Mouse (Mus musculus) myocyte (in vitro differentiated cells): ENCODE measurements around the gene Eif4enif1. TPM values are rescaled to one million over a fixed set of nuclear protein-coding genes. Genes with fewer than 3 reads are reported as not detected.

Experiments used
- H3K27me3 ChIP-seq: one replicate; pipeline ENCODE4 v1.6.1; 2011; ENCODE audit not compliant: control insufficient read depth, insufficient read depth, insufficient read length
- H3K36me3 ChIP-seq: one replicate; pipeline ENCODE4 v1.6.1; 2011; ENCODE audit not compliant: control insufficient read depth, insufficient read depth
- H3K4me2 ChIP-seq: one replicate; pipeline ENCODE4 v1.6.1; 2011; ENCODE audit warnings: low read depth, control low read depth
- H3K4me3 ChIP-seq: one replicate; pipeline ENCODE4 v1.5.1; 2011; ENCODE audit warnings: mild to moderate bottlenecking, control low read depth, moderate library complexity
- H3K79me2 ChIP-seq: one replicate; pipeline ENCODE4 v1.6.1; 2011; ENCODE audit not compliant: control insufficient read depth, insufficient read depth
- H3ac ChIP-seq: one replicate; pipeline ENCODE4 v1.6.1; 2011; ENCODE audit not compliant: control insufficient read depth, insufficient read length
- CEBPB ChIP-seq: IDR thresholded peaks from 2 replicates; pipeline ENCODE4 v1.6.1; 2011; ENCODE audit warnings: mild to moderate bottlenecking, moderate library complexity; ENCODE audit not compliant: poor library complexity, insufficient read depth, severe bottlenecking
- E2F4 ChIP-seq: IDR thresholded peaks from one replicate; pipeline ENCODE4 v1.6.1; 2011; ENCODE audit warnings: mild to moderate bottlenecking, control low read depth, moderate library complexity; ENCODE audit not compliant: insufficient read depth
- MAX ChIP-seq: IDR thresholded peaks from one replicate; pipeline ENCODE4 v1.6.1; 2011; ENCODE audit warnings: low read depth, mild to moderate bottlenecking, control low read depth
- MYOD1 ChIP-seq, 3 experiments: IDR thresholded peaks; one replicate each; pipeline ENCODE4 v1.6.1; 2011; ENCODE audit warnings: control low read depth in 2 of 3, low read depth in 2 of 3, mild to moderate bottlenecking in 2 of 3, moderate library complexity in 1 of 3; ENCODE audit not compliant: insufficient read length in 2 of 3, control insufficient read depth in 1 of 3
- MYOG ChIP-seq, 3 experiments: IDR thresholded peaks; one replicate each; pipeline ENCODE4 v1.6.1; 2011; ENCODE audit warnings: control low read depth in 2 of 3, low read depth in 2 of 3, mild to moderate bottlenecking in 2 of 3; ENCODE audit not compliant: insufficient read length in 2 of 3, control insufficient read depth in 1 of 3, insufficient read depth in 1 of 3
- POLR2A ChIP-seq: IDR thresholded peaks from one replicate; pipeline ENCODE4 v1.6.1; 2011; ENCODE audit warnings: low read depth, mild to moderate bottlenecking, control low read depth, moderate library complexity; ENCODE audit not compliant: insufficient read length
- POLR2AphosphoS2 ChIP-seq: IDR thresholded peaks from one replicate; pipeline ENCODE4 v1.6.1; 2011; ENCODE audit warnings: low read depth, control low read depth; ENCODE audit not compliant: insufficient read length
- REST ChIP-seq: IDR thresholded peaks from one replicate; pipeline ENCODE4 v1.6.1; 2011; ENCODE audit warnings: mild to moderate bottlenecking, control low read depth, moderate library complexity; ENCODE audit not compliant: insufficient read depth, insufficient read length
- SRF ChIP-seq: IDR thresholded peaks from one replicate; pipeline ENCODE4 v1.6.1; 2011; ENCODE audit warnings: low read depth; ENCODE audit not compliant: control insufficient read depth, insufficient read length
- TCF12 ChIP-seq: IDR thresholded peaks from one replicate; pipeline ENCODE4 v1.6.1; 2011; ENCODE audit warnings: mild to moderate bottlenecking, control low read depth; ENCODE audit not compliant: poor library complexity, insufficient read depth, severe bottlenecking
- TCF3 ChIP-seq: IDR thresholded peaks from one replicate; pipeline ENCODE4 v1.6.1; 2011; ENCODE audit warnings: low read depth, control low read depth; ENCODE audit not compliant: insufficient read length
- USF1 ChIP-seq: IDR thresholded peaks from one replicate; pipeline ENCODE4 v1.6.1; 2011; ENCODE audit warnings: low read depth, mild to moderate bottlenecking, control low read depth, moderate library complexity
- polyA plus RNA-seq: library from polyadenylated mRNA; unstranded; fragments of >200 nt; fragmentation: generic; extraction: Trizol; gene quantifications from one replicate; pipeline ENCODE4 v1.2.1, GENCODE M21; 2012; ENCODE audit warnings: missing spikeins

Gene Eif4enif1
- polyA plus RNA-seq, 1 experiment, result 24.1 TPM

- no peaks in the 10 kb centered on the region for H3K36me3 ChIP-seq
- H3K4me3 ChIP-seq, result no peak overlapping the region
- no peaks in the 10 kb centered on the region for H3K27me3 ChIP-seq
- no peak overlapping the region for H3K4me2 ChIP-seq
- TF ChIP-seq MYOG (IDR thresholded peaks at IDR 0.05; ENCODE audit: control insufficient read depth in 1 of 3, insufficient read depth in 1 of 3, insufficient read length in 2 of 3, low read depth in 2 of 3), result no peak
- TF ChIP-seq CEBPB, result no peak
- TF ChIP-seq SRF, result no peak
- no peak for TF ChIP-seq TCF3
- TF ChIP-seq USF1, result no peak
- no peak overlapping the region for H3ac ChIP-seq
- H3K79me2 ChIP-seq, result peaks cover 8% of the 10 kb centered on the region
Observed at GRCm38 (mm10) chr11:3285940-3286339, 83.7 kb downstream of the Eif4enif1 start.

GRCm38 (mm10) chr11:3287131-3287530 lies 84.9 kb downstream of the Eif4enif1 start:
- Histone ChIP-seq H3ac (no peak overlapping the region), H3K36me3 (no peaks in the 10 kb centered on the region), H3K4me3 (no peak overlapping the region), H3K4me2 (no peak overlapping the region), H3K79me2 (peaks cover 18% of the 10 kb centered on the region), H3K27me3 (no peaks in the 10 kb centered on the region)
- TF ChIP-seq E2F4 (no peak), MAX (no peak), POLR2A (no peak), TCF3 (no peak), CEBPB (no peak), SRF (no peak), POLR2AphosphoS2 (no peak), MYOD1 (IDR thresholded peaks at IDR 0.05; ENCODE audit: control insufficient read depth in 1 of 3, insufficient read length in 2 of 3, low read depth in 2 of 3) (no peak), MYOG (IDR thresholded peaks at IDR 0.05; ENCODE audit: control insufficient read depth in 1 of 3, insufficient read depth in 1 of 3, insufficient read length in 2 of 3, low read depth in 2 of 3) (no peak), TCF12 (no peak), USF1 (no peak), REST (no peak)

GRCm38 (mm10) chr11:3287921-3288320 lies 85.7 kb downstream of the Eif4enif1 start:
- peak overlapping the region; percentile 62 for H3K4me3 ChIP-seq
- TF ChIP-seq POLR2AphosphoS2 (no peak), POLR2A (no peak), MYOD1 (IDR thresholded peaks at IDR 0.05; ENCODE audit: control insufficient read depth in 1 of 3, insufficient read length in 2 of 3, low read depth in 2 of 3) (no peak), USF1 (no peak), E2F4 (no peak), MAX (no peak), SRF (no peak), CEBPB (no peak), REST (no peak), TCF3 (no peak), MYOG (IDR thresholded peaks at IDR 0.05; ENCODE audit: control insufficient read depth in 1 of 3, insufficient read depth in 1 of 3, insufficient read length in 2 of 3, low read depth in 2 of 3) (no peak), TCF12 (no peak)
- no peak overlapping the region for H3ac ChIP-seq
- H3K36me3 ChIP-seq, result no peaks in the 10 kb centered on the region
- no peaks in the 10 kb centered on the region for H3K27me3 ChIP-seq
- H3K79me2 ChIP-seq, result peaks cover 26% of the 10 kb centered on the region
- peak overlapping the region; percentile 94 for H3K4me2 ChIP-seq

- peaks cover 6% of the 10 kb centered on the region for H3K36me3 ChIP-seq
- no peaks in the 10 kb centered on the region for H3K27me3 ChIP-seq
- TF ChIP-seq USF1, result no peak
- no peak for TF ChIP-seq MYOG (IDR thresholded peaks at IDR 0.05; ENCODE audit: control insufficient read depth in 1 of 3, insufficient read depth in 1 of 3, insufficient read length in 2 of 3, low read depth in 2 of 3)
- TF ChIP-seq SRF, result no peak
- TF ChIP-seq MAX, result peak; percentile 7
- no peak for TF ChIP-seq E2F4
- TF ChIP-seq POLR2A, result peak; percentile 78
- TF ChIP-seq TCF3, result no peak
- no peak for TF ChIP-seq MYOD1 (IDR thresholded peaks at IDR 0.05; ENCODE audit: control insufficient read depth in 1 of 3, insufficient read length in 2 of 3, low read depth in 2 of 3)
- peak; percentile 86 for TF ChIP-seq POLR2AphosphoS2
- H3K79me2 ChIP-seq, result peaks cover 34% of the 10 kb centered on the region
- peak within 1 kb of the TSS; percentile 62 for H3K4me3 ChIP-seq
- peak within 1 kb of the TSS; percentile 79 for H3ac ChIP-seq
- H3K4me2 ChIP-seq, result peak within 1 kb of the TSS; percentile 94
Observed at GRCm38 (mm10) chr11:3288521-3289301, 86.5 kb downstream of the Eif4enif1 start, which contains the start of gene Patz1. TSS of gene Patz1 (plus strand) at chr11:3288874.
